Mouse (Mus musculus): ENCODE measurements around the gene Pja2. TPM values are rescaled to one million over a fixed set of nuclear protein-coding genes. Genes with fewer than 3 reads are reported as not detected.
"Not testable (repeated sequence)": the region's sequence is repeated elsewhere in the genome, so short reads cannot be mapped to it uniquely, and the experiment has no call there.

The Pja2 gene
- polyA plus RNA-seq, 1 experiment from 2014 or later: 218 TPM

GRCm38 (mm10) chr17:64260571-64260970 is 71.1 kb downstream of the Pja2 start:
- Histone ChIP-seq H3K36me3 (ENCODE audit: control insufficient read depth, insufficient read depth, low read length) (no peaks in the 10 kb centered on the region), H3K4me1 (ENCODE audit: control insufficient read depth, insufficient read depth, low read depth, low read length) (no peaks in the 10 kb centered on the region), H3K4me2 (ENCODE audit: low read length) (no peak overlapping the region), H3K9ac (ENCODE audit: low read depth, low read length) (no peak overlapping the region), H3K9me3 (ENCODE audit: control insufficient read depth, low read length) (no peaks in the 10 kb centered on the region), H3K27ac (ENCODE audit: low read depth, low read length) (no peak overlapping the region), H3K27me3 (replicated peaks; ENCODE audit: control insufficient read depth, insufficient read depth, low read length) (no peaks in the 10 kb centered on the region), H3K4me3 (ENCODE audit: low read length) (no peak overlapping the region)
- WGBS: 91% methylated on average over 1 of the region's 1 CpGs
- no peak for ATAC-seq

GRCm38 (mm10) chr17:64248246-64248645 is 83.5 kb downstream of the Pja2 start:
- Histone ChIP-seq H3K9me3 (ENCODE audit: control insufficient read depth, low read length) (no peaks in the 10 kb centered on the region), H3K4me3 (ENCODE audit: low read length) (no peak overlapping the region), H3K4me1 (ENCODE audit: control insufficient read depth, insufficient read depth, low read depth, low read length) (no peaks in the 10 kb centered on the region), H3K36me3 (ENCODE audit: control insufficient read depth, insufficient read depth, low read length) (no peaks in the 10 kb centered on the region), H3K9ac (ENCODE audit: low read depth, low read length) (no peak overlapping the region), H3K27ac (ENCODE audit: low read depth, low read length) (no peak overlapping the region), H3K4me2 (ENCODE audit: low read length) (no peak overlapping the region), H3K27me3 (replicated peaks; ENCODE audit: control insufficient read depth, insufficient read depth, low read length) (no peaks in the 10 kb centered on the region)
- no peak for ATAC-seq
- 48% methylated on average over 3 of the region's 3 CpGs for WGBS

GRCm38 (mm10) chr17:64242898-64243297 is 88.8 kb downstream of the Pja2 start:
- WGBS: 73% methylated on average over 12 of the region's 12 CpGs
- H3K27me3 ChIP-seq (replicated peaks; ENCODE audit: control insufficient read depth, insufficient read depth, low read length): no peaks in the 10 kb centered on the region
- H3K9me3 ChIP-seq (ENCODE audit: control insufficient read depth, low read length): no peaks in the 10 kb centered on the region
- no peaks in the 10 kb centered on the region for H3K36me3 ChIP-seq (ENCODE audit: control insufficient read depth, insufficient read depth, low read length)
- ATAC-seq: 0 out of 2 replicates have a peak, but pooled peaks have one; percentile 27
- no peak overlapping the region for H3K9ac ChIP-seq (ENCODE audit: low read depth, low read length)
- no peak overlapping the region for H3K4me3 ChIP-seq (ENCODE audit: low read length)
- no peak overlapping the region for H3K4me2 ChIP-seq (ENCODE audit: low read length)
- no peaks in the 10 kb centered on the region; the same call in 1 of the 2 replicates for H3K4me1 ChIP-seq (ENCODE audit: control insufficient read depth, insufficient read depth, low read depth, low read length)
- H3K27ac ChIP-seq (ENCODE audit: low read depth, low read length): no peak overlapping the region

GRCm38 (mm10) chr17:64242310-64242859 is 89.3 kb downstream of the Pja2 start:
- H3K27me3 ChIP-seq (replicated peaks; ENCODE audit: control insufficient read depth, insufficient read depth, low read length): no peaks in the 10 kb centered on the region
- peak; percentile 52 for ATAC-seq
- H3K4me2 ChIP-seq (ENCODE audit: low read length): no peak overlapping the region
- no peaks in the 10 kb centered on the region; the same call in 1 of the 2 replicates for H3K4me1 ChIP-seq (ENCODE audit: control insufficient read depth, insufficient read depth, low read depth, low read length)
- H3K9ac ChIP-seq (ENCODE audit: low read depth, low read length): no peak overlapping the region
- no peak overlapping the region for H3K27ac ChIP-seq (ENCODE audit: low read depth, low read length)
- 50% methylated on average over 9 of the region's 9 CpGs for WGBS
- H3K36me3 ChIP-seq (ENCODE audit: control insufficient read depth, insufficient read depth, low read length): no peaks in the 10 kb centered on the region
- no peak overlapping the region for H3K4me3 ChIP-seq (ENCODE audit: low read length)
- H3K9me3 ChIP-seq (ENCODE audit: control insufficient read depth, low read length): no peaks in the 10 kb centered on the region

GRCm38 (mm10) chr17:64241544-64242292 is 90.0 kb downstream of the Pja2 start:
- H3K36me3 ChIP-seq (ENCODE audit: control insufficient read depth, insufficient read depth, low read length): no peaks in the 10 kb centered on the region

GRCm38 (mm10) chr17:64232134-64232533 is 99.6 kb downstream of the Pja2 start:
- H3K27me3 ChIP-seq (replicated peaks; ENCODE audit: control insufficient read depth, insufficient read depth, low read length): no peaks in the 10 kb centered on the region
- H3K4me2 ChIP-seq (ENCODE audit: low read length): no peak overlapping the region
- H3K9me3 ChIP-seq (ENCODE audit: control insufficient read depth, low read length): no peaks in the 10 kb centered on the region
- H3K27ac ChIP-seq (ENCODE audit: low read depth, low read length): no peak overlapping the region
- H3K4me3 ChIP-seq (ENCODE audit: low read length): no peak overlapping the region
- no peaks in the 10 kb centered on the region for H3K4me1 ChIP-seq (ENCODE audit: control insufficient read depth, insufficient read depth, low read depth, low read length)
- no peaks in the 10 kb centered on the region for H3K36me3 ChIP-seq (ENCODE audit: control insufficient read depth, insufficient read depth, low read length)
- no peak overlapping the region for H3K9ac ChIP-seq (ENCODE audit: low read depth, low read length)
- WGBS: 83% methylated on average over 4 of the region's 4 CpGs
- ATAC-seq: no peak

More at GRCm38 (mm10) chr17:64241544-64242292, 90.0 kb downstream of the Pja2 start:
- Histone ChIP-seq H3K27ac (ENCODE audit: low read depth, low read length) (no peak overlapping the region), H3K4me1 (ENCODE audit: control insufficient read depth, insufficient read depth, low read depth, low read length) (no peaks in the 10 kb centered on the region; the same call in 1 of the 2 replicates), H3K9ac (ENCODE audit: low read depth, low read length) (no peak overlapping the region), H3K27me3 (replicated peaks; ENCODE audit: control insufficient read depth, insufficient read depth, low read length) (no peaks in the 10 kb centered on the region), H3K9me3 (ENCODE audit: control insufficient read depth, low read length) (no peaks in the 10 kb centered on the region), H3K4me3 (ENCODE audit: low read length) (no peak overlapping the region), H3K4me2 (ENCODE audit: low read length) (no peak overlapping the region)
- WGBS: 56% methylated on average over 11 of the region's 11 CpGs
- ATAC-seq: peak; percentile 56

- not testable (repeated sequence) for H3K4me1 ChIP-seq (ENCODE audit: control insufficient read depth, insufficient read depth, low read depth, low read length); H3K36me3 ChIP-seq (ENCODE audit: control insufficient read depth, insufficient read depth, low read length); H3K9me3 ChIP-seq (ENCODE audit: control insufficient read depth, low read length); H3K4me3 ChIP-seq (ENCODE audit: low read length); H3K4me2 ChIP-seq (ENCODE audit: low read length); H3K27me3 ChIP-seq (replicated peaks; ENCODE audit: control insufficient read depth, insufficient read depth, low read length); ATAC-seq; H3K9ac ChIP-seq (ENCODE audit: low read depth, low read length); H3K27ac ChIP-seq (ENCODE audit: low read depth, low read length)
- WGBS: 90% methylated on average over 4 of the region's 4 CpGs
Observed at GRCm38 (mm10) chr17:64231637-64232036, 100.1 kb downstream of the Pja2 start.

- Histone ChIP-seq H3K4me1 (ENCODE audit: control insufficient read depth, insufficient read depth, low read depth, low read length) (no peaks in the 10 kb centered on the region), H3K4me3 (ENCODE audit: low read length) (no peak overlapping the region), H3K4me2 (ENCODE audit: low read length) (no peak overlapping the region), H3K9me3 (ENCODE audit: control insufficient read depth, low read length) (no peaks in the 10 kb centered on the region), H3K27me3 (replicated peaks; ENCODE audit: control insufficient read depth, insufficient read depth, low read length) (no peaks in the 10 kb centered on the region), H3K27ac (ENCODE audit: low read depth, low read length) (no peak overlapping the region), H3K36me3 (ENCODE audit: control insufficient read depth, insufficient read depth, low read length) (no peaks in the 10 kb centered on the region), H3K9ac (ENCODE audit: low read depth, low read length) (no peak overlapping the region)
- WGBS: 76% methylated on average over 8 of the region's 8 CpGs
- ATAC-seq: no peak
Observed at GRCm38 (mm10) chr17:64231172-64231571, 100.5 kb downstream of the Pja2 start.

Data from hindbrain, embryonic 16.5 days (tissue).